Mouse (Mus musculus): ENCODE data around the gene Inhbc.
"Not testable (repeated sequence)": the region's sequence is repeated elsewhere in the genome, so short reads cannot be mapped to it uniquely, and the experiment has no call there.

GRCm38 (mm10) chr10:127309167-127309566, 61.1 kb downstream of the Inhbc start:
- not testable (repeated sequence) for TF ChIP-seq MAX (IDR thresholded peaks at IDR 0.05; ENCODE audit: low read length); CTCF (IDR thresholded peaks at IDR 0.05 in 2 of 3, conservative IDR thresholded peaks at IDR 0.05 in 1 of 3; ENCODE audit: control insufficient read depth in 1 of 3, insufficient read depth in 1 of 3, low read depth in 2 of 3, low read length in 3 of 3, poor library complexity in 1 of 3, severe bottlenecking in 1 of 3); NRF1 (IDR thresholded peaks at IDR 0.05; ENCODE audit: insufficient read depth, low read depth, low read length, poor library complexity, severe bottlenecking); MEF2A (IDR thresholded peaks at IDR 0.05; ENCODE audit: extremely low read depth, insufficient replicate concordance, low read depth, low read length, poor library complexity, severe bottlenecking); TBP (IDR thresholded peaks at IDR 0.05; ENCODE audit: low read depth, low read length); ZC3H11A (IDR thresholded peaks at IDR 0.05; ENCODE audit: low read depth, low read length); POLR2A (IDR thresholded peaks at IDR 0.05; ENCODE audit: control insufficient read depth in 1 of 2, insufficient read depth in 1 of 2, low read depth in 1 of 2, low read length in 2 of 2, poor library complexity in 1 of 2); GABPA (IDR thresholded peaks at IDR 0.05; ENCODE audit: low read depth, low read length); E2F4 (IDR thresholded peaks at IDR 0.05; ENCODE audit: borderline replicate concordance, low read depth, low read length); ZMIZ1 (IDR thresholded peaks at IDR 0.05; ENCODE audit: low read depth, low read length); TAL1 (IDR thresholded peaks at IDR 0.05; ENCODE audit: low read length)
